Mouse (Mus musculus) hindbrain, embryonic 11.5 days (tissue): Measurements from ENCODE around the gene Six5. TPM values are rescaled to one million over a fixed set of nuclear protein-coding genes. Genes with fewer than 3 reads are reported as not detected.
A peak's percentile ranks its signal among the peaks of the same experiment; 100 is the strongest.

Source experiments
- ATAC-seq: fragments of 200-750 bp; cut with Nextera tagmentation; 2 replicates; pipeline ENCODE4 v1.8.0; 2017; ENCODE audit warnings: mild to moderate bottlenecking, moderate TSS enrichment, moderate library complexity; ENCODE audit not compliant: low FRiP score
- DNase-seq: peaks from one replicate; pipeline ENCODE4 v3.0.0-alpha.2; 2015; ENCODE audit warnings: low spot score
- H3K27ac ChIP-seq: fragments of 300-500 bp; sonication (generic); 2 replicates; pipeline ENCODE4 v1.5.1; 2014; ENCODE audit warnings: mild to moderate bottlenecking, low read depth, low read length
- H3K27me3 ChIP-seq: fragments of 300-500 bp; sonication (generic); 2 replicates; pipeline ENCODE4 v1.6.1; 2014; ENCODE audit warnings: mild to moderate bottlenecking, low read length, moderate library complexity, mixed read lengths; ENCODE audit not compliant: control insufficient read depth, insufficient read depth
- H3K36me3 ChIP-seq: fragments of 300-500 bp; sonication (generic); 2 replicates; pipeline ENCODE4 v1.6.1; 2014; ENCODE audit warnings: mild to moderate bottlenecking, low read length, moderate library complexity, mixed read lengths; ENCODE audit not compliant: control insufficient read depth, insufficient read depth
- H3K4me1 ChIP-seq: fragments of 300-500 bp; sonication (generic); replicated peaks from 2 replicates; pipeline ENCODE4 v1.6.1; 2014; ENCODE audit warnings: low read length, mixed read lengths; ENCODE audit not compliant: control insufficient read depth, insufficient read depth
- H3K4me2 ChIP-seq: fragments of 300-500 bp; sonication (generic); replicated peaks from 2 replicates; pipeline ENCODE4 v1.6.1; 2014; ENCODE audit warnings: mild to moderate bottlenecking, low read depth, low read length
- H3K4me3 ChIP-seq: fragments of 300-500 bp; sonication (generic); 2 replicates; pipeline ENCODE4 v1.5.1; 2014; ENCODE audit warnings: low read depth, low read length
- H3K9ac ChIP-seq: fragments of 300-500 bp; sonication (generic); 2 replicates; pipeline ENCODE4 v1.6.1; 2014; ENCODE audit warnings: low read depth, low read length
- H3K9me3 ChIP-seq: fragments of 300-500 bp; sonication (generic); 2 replicates; pipeline ENCODE4 v1.6.1; 2016; ENCODE audit warnings: low read length; ENCODE audit not compliant: control insufficient read depth
- WGBS: fragments of 180-500 bp; shearing (Covaris S2); extraction: QIAGEN DNeasy Blood & Tissue Kit; methylation state at CpG from one replicate; pipeline ENCODE4 v1.1.7; 2014; 5-methylcytosine and 5-hydroxymethylcytosine counted together
- polyA plus RNA-seq: library from polyadenylated mRNA; unstranded; fragments of >200 nt; fragmentation: Nextera tagmentation; extraction: Ambion mirVana; gene quantifications from 2 replicates; pipeline ENCODE4 v1.2.1, GENCODE M21; 2014

Gene Six5
- polyA plus RNA-seq, 1 experiment from 2014 or later: 7.2 TPM

- no peak overlapping the region for H3K9ac ChIP-seq
- WGBS: 49% methylated on average over 10 of the region's 10 CpGs
- H3K27ac ChIP-seq: no peak overlapping the region
- ATAC-seq (no peak), DNase-seq (peak; percentile 85)
- H3K4me1 ChIP-seq: peaks cover 9% of the 10 kb centered on the region; the same call in 1 of the 2 replicates
- no peak overlapping the region for H3K4me2 ChIP-seq
- peaks cover 7% of the 10 kb centered on the region; the same call in 1 of the 2 replicates for H3K27me3 ChIP-seq
- no peak overlapping the region for H3K4me3 ChIP-seq
- no peaks in the 10 kb centered on the region for H3K36me3 ChIP-seq
- no peaks in the 10 kb centered on the region for H3K9me3 ChIP-seq
These were observed 5.6 kb upstream of the Six5 start for GRCm38 (mm10) chr7:19088813-19089212.

GRCm38 (mm10) chr7:19091913-19092312 lies 2.5 kb upstream of the Six5 start:
- H3K4me2 ChIP-seq: peak overlapping the region; percentile 99
- no peaks in the 10 kb centered on the region for H3K9me3 ChIP-seq
- peaks cover 14% of the 10 kb centered on the region; the same call in 1 of the 2 replicates for H3K4me1 ChIP-seq
- H3K27ac ChIP-seq: no peak overlapping the region
- H3K27me3 ChIP-seq: peaks cover 7% of the 10 kb centered on the region; the same call in 1 of the 2 replicates
- ATAC-seq: no peak
- H3K36me3 ChIP-seq: no peaks in the 10 kb centered on the region
- H3K4me3 ChIP-seq: no peak overlapping the region
- DNase-seq: no peak
- 27% methylated on average over 17 of the region's 17 CpGs for WGBS
- peak overlapping the region; percentile 20 for H3K9ac ChIP-seq

- Histone ChIP-seq H3K4me1 (peaks cover 14% of the 10 kb centered on the region; the same call in 1 of the 2 replicates), H3K4me2 (peak overlapping the region; percentile 99), H3K27ac (peak overlapping the region; percentile 43; the same call in 1 of the 2 replicates), H3K27me3 (peaks cover 7% of the 10 kb centered on the region; the same call in 1 of the 2 replicates), H3K9me3 (no peaks in the 10 kb centered on the region), H3K9ac (peak overlapping the region; percentile 56; the same call in 1 of the 2 replicates), H3K36me3 (0 out of 2 replicates have a peak, but pooled peaks cover 2% of the 10 kb centered on the region), H3K4me3 (peak overlapping the region; percentile 72)
- 3% methylated on average over 37 of the region's 38 CpGs for WGBS
- ATAC-seq (peak; percentile 45), DNase-seq (peak; percentile 71)
These were observed 1.8 kb upstream of the Six5 start for GRCm38 (mm10) chr7:19092381-19093173.

GRCm38 (mm10) chr7:19093174-19093521 lies 1.2 kb upstream of the Six5 start:
- peak; percentile 60 for ATAC-seq

DNA sequence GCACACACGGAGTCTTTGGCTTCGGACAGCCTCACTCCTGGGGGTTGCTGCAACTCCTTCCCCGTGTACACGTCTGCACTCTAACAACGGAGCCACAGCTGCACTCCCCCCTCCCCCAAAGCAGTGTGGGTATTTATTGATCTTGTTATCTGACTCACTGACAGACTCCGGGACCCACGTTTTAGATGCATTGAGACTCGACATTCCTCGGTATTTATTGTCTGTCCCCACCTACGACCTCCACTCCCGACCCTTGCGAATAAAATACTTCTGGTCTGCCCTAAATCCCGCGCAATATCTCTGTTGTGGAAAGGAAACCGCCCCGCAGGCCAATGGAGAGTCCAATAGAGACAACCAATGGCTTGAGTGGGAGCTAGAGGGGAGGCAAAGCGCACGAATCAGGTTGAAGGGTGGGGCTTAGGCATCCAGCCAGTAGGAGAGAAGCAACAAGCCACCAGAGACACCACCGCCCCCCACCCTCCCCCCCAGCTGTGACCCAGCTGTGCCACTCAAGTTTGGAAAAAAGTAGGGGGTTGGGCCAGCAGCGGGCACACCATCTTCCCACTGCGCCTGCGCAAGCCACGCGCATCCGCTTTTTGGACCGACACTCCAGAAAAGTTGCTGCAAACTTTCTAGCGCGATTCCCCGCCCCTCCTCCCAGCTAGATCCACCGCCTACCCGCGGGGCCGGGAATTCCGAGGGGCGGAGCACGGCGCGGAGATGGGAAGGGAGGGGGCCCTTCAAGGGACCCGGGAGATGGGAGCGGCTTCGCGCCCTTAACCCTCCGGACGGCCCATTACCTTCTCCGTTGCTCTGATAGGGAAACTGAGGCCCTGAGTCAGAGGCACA lies 633 bp upstream of the Six5 start:
- Histone ChIP-seq H3K4me1 (peaks cover 14% of the 10 kb centered on the region; the same call in 1 of the 2 replicates), H3K27ac (peak overlapping the region; percentile 94), H3K4me3 (peak overlapping the region; percentile 72), H3K4me2 (peak overlapping the region; percentile 99), H3K36me3 (0 out of 2 replicates have a peak, but pooled peaks cover 2% of the 10 kb centered on the region), H3K9ac (peak overlapping the region; percentile 90), H3K9me3 (no peaks in the 10 kb centered on the region), H3K27me3 (peaks cover 7% of the 10 kb centered on the region; the same call in 1 of the 2 replicates)
- DNase-seq (peak; percentile 96), ATAC-seq (peak; percentile 89)
- under 1% methylated on average over 43 of the region's 45 CpGs for WGBS

More at GRCm38 (mm10) chr7:19093174-19093521, 1.2 kb upstream of the Six5 start:
- Histone ChIP-seq H3K4me1 (peaks cover 14% of the 10 kb centered on the region; the same call in 1 of the 2 replicates), H3K27me3 (peaks cover 7% of the 10 kb centered on the region; the same call in 1 of the 2 replicates), H3K4me3 (peak overlapping the region; percentile 72), H3K9me3 (no peaks in the 10 kb centered on the region), H3K36me3 (0 out of 2 replicates have a peak, but pooled peaks cover 2% of the 10 kb centered on the region), H3K4me2 (peak overlapping the region; percentile 99), H3K27ac (peak overlapping the region; percentile 62), H3K9ac (peak overlapping the region; percentile 56; the same call in 1 of the 2 replicates)
- WGBS: 0% methylated on average over 9 of the region's 15 CpGs
- peak; percentile 87 for DNase-seq

DNA sequence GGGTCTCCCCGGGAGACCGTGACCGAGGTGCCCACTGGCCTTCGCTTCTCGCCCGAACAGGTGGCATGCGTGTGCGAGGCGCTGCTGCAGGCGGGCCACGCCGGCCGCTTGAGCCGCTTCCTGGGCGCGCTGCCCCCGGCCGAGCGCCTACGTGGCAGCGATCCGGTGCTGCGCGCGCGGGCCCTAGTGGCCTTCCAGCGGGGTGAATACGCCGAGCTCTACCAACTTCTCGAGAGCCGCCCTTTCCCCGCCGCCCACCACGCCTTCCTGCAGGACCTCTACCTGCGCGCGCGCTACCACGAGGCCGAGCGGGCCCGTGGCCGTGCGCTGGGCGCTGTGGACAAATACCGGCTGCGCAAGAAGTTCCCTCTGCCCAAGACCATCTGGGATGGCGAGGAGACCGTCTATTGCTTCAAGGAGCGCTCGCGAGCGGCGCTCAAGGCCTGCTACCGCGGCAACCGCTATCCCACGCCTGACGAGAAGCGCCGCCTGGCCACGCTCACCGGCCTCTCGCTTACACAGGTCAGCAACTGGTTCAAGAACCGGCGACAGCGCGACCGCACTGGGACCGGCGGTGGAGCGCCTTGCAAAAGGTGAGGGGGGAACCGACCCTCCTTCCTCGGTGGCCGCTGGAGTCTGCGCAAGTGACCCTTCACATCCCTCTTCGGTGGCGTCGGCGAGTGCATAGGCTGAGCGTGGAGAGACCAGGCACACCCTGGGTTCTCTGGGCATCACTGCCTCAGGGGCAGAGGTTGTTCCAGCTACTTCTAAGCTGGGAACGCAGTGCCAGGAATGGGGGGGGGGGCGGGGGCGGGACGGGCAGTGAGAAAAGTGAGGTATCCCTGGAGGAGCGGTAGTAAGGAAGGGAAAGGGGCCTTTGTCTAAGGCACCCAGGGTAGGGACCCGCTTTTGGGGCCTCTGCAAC lies 694 bp downstream of the Six5 start:
- H3K27ac ChIP-seq: peak overlapping the region; percentile 94
- H3K4me3 ChIP-seq: peak overlapping the region; percentile 72
- H3K4me2 ChIP-seq: peak overlapping the region; percentile 99
- H3K4me1 ChIP-seq: peaks cover 14% of the 10 kb centered on the region; the same call in 1 of the 2 replicates
- no peaks in the 10 kb centered on the region for H3K9me3 ChIP-seq
- ATAC-seq (0 out of 2 replicates have a peak, but pooled peaks have one; percentile 2), DNase-seq (peak; percentile 75)
- WGBS: 1% methylated on average over 69 of the region's 87 CpGs
- H3K36me3 ChIP-seq: 0 out of 2 replicates have a peak, but pooled peaks cover 2% of the 10 kb centered on the region
- peak overlapping the region; percentile 90 for H3K9ac ChIP-seq
- H3K27me3 ChIP-seq: peaks cover 7% of the 10 kb centered on the region; the same call in 1 of the 2 replicates

DNA sequence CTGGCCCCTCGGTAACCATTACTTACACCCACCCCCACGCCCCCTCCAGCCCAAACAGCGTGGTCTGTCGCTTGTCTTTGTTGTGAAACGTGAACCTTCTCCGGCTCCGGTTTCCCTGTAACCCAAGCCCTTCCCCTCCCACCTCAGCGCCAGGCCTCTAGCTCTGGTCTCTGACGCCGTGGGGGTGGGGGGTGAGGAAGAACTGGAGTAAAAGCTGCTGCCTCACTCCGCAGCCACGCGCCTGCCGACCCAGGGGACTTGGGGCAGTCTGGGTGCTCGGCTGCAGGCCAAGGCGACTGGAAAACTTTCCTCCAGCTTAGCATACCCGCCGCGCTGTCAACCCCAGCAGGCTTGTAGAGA lies 1.3 kb downstream of the Six5 start:
- Histone ChIP-seq H3K9ac (peak overlapping the region; percentile 90), H3K36me3 (0 out of 2 replicates have a peak, but pooled peaks cover 2% of the 10 kb centered on the region), H3K4me3 (peak overlapping the region; percentile 72), H3K9me3 (no peaks in the 10 kb centered on the region), H3K4me2 (peak overlapping the region; percentile 99), H3K4me1 (peaks cover 14% of the 10 kb centered on the region; the same call in 1 of the 2 replicates), H3K27me3 (peaks cover 5% of the 10 kb centered on the region; the same call in 1 of the 2 replicates), H3K27ac (peak overlapping the region; percentile 94; the same call in 1 of the 2 replicates)
- ATAC-seq: 0 out of 2 replicates have a peak, but pooled peaks have one; percentile 0
- peak; percentile 73 for DNase-seq
- 0% methylated on average over 18 of the region's 19 CpGs for WGBS
